In genomic region chr9:52047129-52047820, GRCm38 (mm10) we compare ENCODE assay signal across 8 mouse cellular contexts. TPM values are rescaled to one million over a fixed set of nuclear protein-coding genes. Genes with fewer than 3 reads are reported as not detected.
DNase-seq lines count a peak whose midpoint lies in the region; ATAC-seq and TF ChIP-seq lines count a peak whose summit lies in the region.

TSS of gene Rdx (plus strand) at chr9:52047173.

- peak within 1 kb of the TSS; percentile 82 for H3K27ac ChIP-seq in bone marrow macrophage, adult 2 months (ENCODE audit: insufficient read depth, low read depth, low read length)
- peak within 1 kb of the TSS; percentile 98 for H3K27ac ChIP-seq in hindbrain, embryonic 11.5 days (ENCODE audit: low read depth, low read length)
- H3K27ac ChIP-seq in midbrain, embryonic 14.5 days (replicated peaks; ENCODE audit: low read depth, low read length): peak within 1 kb of the TSS; percentile 98

- peak within 1 kb of the TSS; percentile 78 for H3K4me2 ChIP-seq in hindbrain, embryonic 11.5 days (replicated peaks; ENCODE audit: low read depth, low read length)
- H3K4me2 ChIP-seq in midbrain, embryonic 14.5 days (ENCODE audit: low read length): peak within 1 kb of the TSS; percentile 61

- peak; percentile 25; the same call in 1 of the 2 replicates for ATAC-seq in hindbrain, embryonic 11.5 days (ENCODE audit: low FRiP score)
- ATAC-seq in midbrain, embryonic 14.5 days (ENCODE audit: low FRiP score, low TSS enrichment): no peak

- H3K9me3 ChIP-seq in hindbrain, embryonic 11.5 days (ENCODE audit: control insufficient read depth, low read length): no peaks in the 10 kb centered on the region
- H3K9me3 ChIP-seq in midbrain, embryonic 14.5 days (ENCODE audit: control insufficient read depth, low read length): no peaks in the 10 kb centered on the region

- DNase-seq in left cerebral cortex, adult 18-20 months (ENCODE audit: low spot score in 2 of 2): no peak
- no peak for DNase-seq in left cerebral cortex, adult 11 months (ENCODE audit: low spot score)
- peak; percentile 36 for DNase-seq in forelimb bud, embryonic 11.5 days (ENCODE audit: low read depth, low spot score)
- peak; percentile 47 for DNase-seq in hindbrain, embryonic 11.5 days (ENCODE audit: low spot score)
- DNase-seq in left cerebral cortex, postnatal 25 days (ENCODE audit: low spot score in 2 of 2): no peak
- DNase-seq in midbrain, embryonic 14.5 days: peak; percentile 42
- peak; percentile 30 for DNase-seq in thymus, postnatal 25 days

- no peak for TF ChIP-seq CTCF in bone marrow macrophage, adult 2 months (IDR thresholded peaks at IDR 0.05; ENCODE audit: low read depth, low read length)

- H3K27me3 ChIP-seq in hindbrain, embryonic 11.5 days (ENCODE audit: control insufficient read depth, insufficient read depth, low read length): no peaks in the 10 kb centered on the region
- no peaks in the 10 kb centered on the region for H3K27me3 ChIP-seq in midbrain, embryonic 14.5 days (ENCODE audit: control insufficient read depth, insufficient read depth, low read length)

- H3K4me3 ChIP-seq in bone marrow macrophage, adult 2 months (ENCODE audit: insufficient read depth, low read length): peak within 1 kb of the TSS; percentile 97
- peak within 1 kb of the TSS; percentile 94 for H3K4me3 ChIP-seq in hindbrain, embryonic 11.5 days (ENCODE audit: low read depth, low read length)
- H3K4me3 ChIP-seq in midbrain, embryonic 14.5 days (replicated peaks; ENCODE audit: low read depth, low read length): peak within 1 kb of the TSS; percentile 98

- peaks cover 10% of the 10 kb centered on the region for H3K4me1 ChIP-seq in bone marrow macrophage, adult 2 months (ENCODE audit: control insufficient read depth, insufficient read depth, low read length)
- no peaks in the 10 kb centered on the region; the same call in 1 of the 2 replicates for H3K4me1 ChIP-seq in hindbrain, embryonic 11.5 days (replicated peaks; ENCODE audit: control insufficient read depth, insufficient read depth, low read length)
- peaks cover 11% of the 10 kb centered on the region; the same call in 1 of the 2 replicates for H3K4me1 ChIP-seq in midbrain, embryonic 14.5 days (ENCODE audit: control insufficient read depth, insufficient read depth, low read length)

- no peaks in the 10 kb centered on the region for H3K36me3 ChIP-seq in hindbrain, embryonic 11.5 days (ENCODE audit: control insufficient read depth, insufficient read depth, low read length)
- H3K36me3 ChIP-seq in midbrain, embryonic 14.5 days (ENCODE audit: control insufficient read depth, insufficient read depth, low read length): no peaks in the 10 kb centered on the region

- 2% methylated on average over 17 of the region's 17 CpGs for WGBS in hindbrain, embryonic 11.5 days
- 3% methylated on average over 17 of the region's 17 CpGs for WGBS in midbrain, embryonic 14.5 days

- H3K9ac ChIP-seq in hindbrain, embryonic 11.5 days (ENCODE audit: low read depth, low read length): peak within 1 kb of the TSS; percentile 98
- peak within 1 kb of the TSS; percentile 94 for H3K9ac ChIP-seq in midbrain, embryonic 14.5 days (replicated peaks; ENCODE audit: low read length)

- intact Hi-C loops in left cerebral cortex, postnatal 25 days (cut with DNase I): loop anchor here (5.0 kb wide), 1 partner anchor 120 kb away; the partner anchor contains the start of gene Zc3h12c

- TF ChIP-seq POLR2A in bone marrow macrophage, adult 2 months (IDR thresholded peaks at IDR 0.05; ENCODE audit: borderline replicate concordance, low read depth, low read length): no peak

RNA-seq across cellular contexts. Expression of gene Rdx, which starts in this region (rescaled TPM):
- total RNA-seq in left cerebral cortex, adult 18-20 months (2021): 10 to 100 TPM; 42.9 to 44.5 TPM
- polyA plus RNA-seq in bone marrow macrophage, adult 2 months (2012; ENCODE audit: insufficient read depth, insufficient read length, missing spikeins): 51.3 and 51.7 TPM in 2 replicates
- 221 and 230 TPM in 2 replicates for polyA plus RNA-seq in hindbrain, embryonic 11.5 days (2014; fragmentation: Nextera tagmentation; extraction: Ambion mirVana)
- 10 to 100 TPM; 45.5 to 50.0 TPM for total RNA-seq in left cerebral cortex, postnatal 25 days (2021)
- 79.8 and 114 TPM in 2 replicates for polyA plus RNA-seq in midbrain, embryonic 14.5 days (2014; fragmentation: Nextera tagmentation; extraction: Ambion mirVana)

Comparison
In these comparisons a context has a peak if more than half of its experiments do, and no peak if none do; other contexts are left out.
1. DNase-seq: peak in forelimb bud, embryonic 11.5 days (single experiment), hindbrain, embryonic 11.5 days (single experiment), midbrain, embryonic 14.5 days (single experiment) and thymus, postnatal 25 days (single experiment); none in left cerebral cortex, adult 18-20 months (0 of 2), left cerebral cortex, adult 11 months (single experiment) and left cerebral cortex, postnatal 25 days (0 of 2).
2. Peak in every context shown above with its lines, with median percentiles within 50 percentile points of each other: H3K27ac ChIP-seq and H3K4me3 ChIP-seq.